Mouse (Mus musculus) forebrain, embryonic 14.5 days (tissue): ENCODE data around the gene Josd2. TPM values are rescaled to one million over a fixed set of nuclear protein-coding genes. Genes with fewer than 3 reads are reported as not detected.

Experiments used
- ATAC-seq: fragments of 200-750 bp; cut with Nextera tagmentation; 2 replicates; pipeline ENCODE4 v1.8.0; 2017; ENCODE audit warnings: mild to moderate bottlenecking, moderate library complexity
- DNase-seq: peaks from one replicate; pipeline ENCODE4 v3.0.0-alpha.2; 2015; ENCODE audit warnings: low spot score
- H3K27ac ChIP-seq: fragments of 300-500 bp; sonication (generic); 2 replicates; pipeline ENCODE4 v1.5.1; 2014; ENCODE audit warnings: low read depth, mild to moderate bottlenecking, control low read depth, low read length, moderate library complexity
- H3K27me3 ChIP-seq: fragments of 300-500 bp; sonication (generic); replicated peaks from 2 replicates; pipeline ENCODE4 v1.6.1; 2014; ENCODE audit warnings: low read length, control low read depth, mixed read lengths; ENCODE audit not compliant: control insufficient read depth, insufficient read depth
- H3K36me3 ChIP-seq: fragments of 300-500 bp; sonication (generic); 2 replicates; pipeline ENCODE4 v1.6.1; 2014; ENCODE audit warnings: low read length, control low read depth; ENCODE audit not compliant: control insufficient read depth, insufficient read depth
- H3K4me1 ChIP-seq: fragments of 300-500 bp; sonication (generic); 2 replicates; pipeline ENCODE4 v1.6.1; 2014; ENCODE audit warnings: antibody characterized with exemption, low read length, control low read depth; ENCODE audit not compliant: control insufficient read depth, insufficient read depth
- H3K4me2 ChIP-seq: fragments of 300-500 bp; sonication (generic); 2 replicates; pipeline ENCODE4 v1.6.1; 2014; ENCODE audit warnings: mild to moderate bottlenecking, control low read depth, low read length
- H3K4me3 ChIP-seq: fragments of 300-500 bp; sonication (generic); 2 replicates; pipeline ENCODE4 v1.5.1; 2014; ENCODE audit warnings: low read depth, low read length, control low read depth
- H3K9ac ChIP-seq: fragments of 300-500 bp; sonication (generic); 2 replicates; pipeline ENCODE4 v1.6.1; 2014; ENCODE audit warnings: mild to moderate bottlenecking, low read length, control low read depth, moderate library complexity
- H3K9me3 ChIP-seq: fragments of 300-500 bp; sonication (generic); replicated peaks from 2 replicates; pipeline ENCODE4 v1.6.1; 2016; ENCODE audit warnings: low read length, control low read depth, mixed read lengths; ENCODE audit not compliant: control insufficient read depth
- WGBS: fragments of 180-500 bp; shearing (Covaris S2); extraction: QIAGEN DNeasy Blood & Tissue Kit; methylation state at CpG from one replicate; pipeline ENCODE4 v1.1.7; 2014; 5-methylcytosine and 5-hydroxymethylcytosine counted together
- polyA plus RNA-seq: library from polyadenylated mRNA; unstranded; fragments of >200 nt; fragmentation: Nextera tagmentation; extraction: Ambion mirVana; gene quantifications from 2 replicates; pipeline ENCODE4 v1.2.1, GENCODE M21; 2014

Josd2 gene
- polyA plus RNA-seq, 1 experiment from 2014 or later: 49.3 TPM

GRCm38 (mm10) chr7:44475046-44475614 is 7.3 kb downstream of the Josd2 start:
- no peaks in the 10 kb centered on the region for H3K36me3 ChIP-seq
- H3K4me2 ChIP-seq: no peak overlapping the region
- 25% methylated on average over 5 of the region's 5 CpGs for WGBS
- H3K9ac ChIP-seq: 0 out of 2 replicates have a peak overlapping the region, but pooled peaks have one; percentile 3
- H3K4me1 ChIP-seq: peaks cover 16% of the 10 kb centered on the region
- H3K4me3 ChIP-seq: no peak overlapping the region
- H3K27me3 ChIP-seq: 0 out of 2 replicates have a peak, but pooled peaks cover 5% of the 10 kb centered on the region
- peak overlapping the region; percentile 44 for H3K27ac ChIP-seq
- DNase-seq: no peak
- peak; percentile 42; the same call in 1 of the 2 replicates for ATAC-seq
- H3K9me3 ChIP-seq: no peaks in the 10 kb centered on the region

- ATAC-seq (no peak), DNase-seq (no peak)
- Histone ChIP-seq H3K4me2 (no peak overlapping the region), H3K4me1 (no peaks in the 10 kb centered on the region), H3K36me3 (peaks cover 3% of the 10 kb centered on the region; the same call in 1 of the 2 replicates), H3K9ac (no peak overlapping the region), H3K4me3 (no peak overlapping the region), H3K9me3 (no peaks in the 10 kb centered on the region), H3K27ac (no peak overlapping the region), H3K27me3 (no peaks in the 10 kb centered on the region; the same call in 1 of the 2 replicates)
- WGBS: 74% methylated on average over 3 of the region's 3 CpGs
Measured at GRCm38 (mm10) chr7:44482836-44483435, 15.2 kb downstream of the Josd2 start.

- Histone ChIP-seq H3K36me3 (peaks cover 13% of the 10 kb centered on the region), H3K27ac (no peak overlapping the region), H3K4me3 (no peak overlapping the region), H3K27me3 (no peaks in the 10 kb centered on the region; the same call in 1 of the 2 replicates), H3K9ac (no peak overlapping the region), H3K4me1 (no peaks in the 10 kb centered on the region), H3K9me3 (no peaks in the 10 kb centered on the region), H3K4me2 (no peak overlapping the region)
- 88% methylated on average over 1 of the region's 1 CpGs for WGBS
- no peak for DNase-seq
- ATAC-seq: no peak
Measured at GRCm38 (mm10) chr7:44484109-44484508, 16.3 kb downstream of the Josd2 start.

- Histone ChIP-seq H3K9me3 (no peaks in the 10 kb centered on the region), H3K4me2 (no peak overlapping the region), H3K4me3 (no peak overlapping the region), H3K9ac (no peak overlapping the region), H3K36me3 (peaks cover 22% of the 10 kb centered on the region), H3K27me3 (no peaks in the 10 kb centered on the region; the same call in 1 of the 2 replicates), H3K4me1 (no peaks in the 10 kb centered on the region), H3K27ac (no peak overlapping the region)
- DNase-seq (peak; percentile 90), ATAC-seq (peak; percentile 83)
- WGBS: 34% methylated on average over 5 of the region's 5 CpGs
Measured at GRCm38 (mm10) chr7:44484841-44485571, 17.2 kb downstream of the Josd2 start.

GRCm38 (mm10) chr7:44485572-44486195 is 17.9 kb downstream of the Josd2 start:
- H3K4me3 ChIP-seq: no peak overlapping the region
- DNase-seq (no peak), ATAC-seq (no peak)
- H3K36me3 ChIP-seq: peaks cover 29% of the 10 kb centered on the region
- no peak overlapping the region for H3K9ac ChIP-seq
- no peaks in the 10 kb centered on the region for H3K9me3 ChIP-seq
- H3K4me1 ChIP-seq: no peaks in the 10 kb centered on the region
- no peaks in the 10 kb centered on the region; the same call in 1 of the 2 replicates for H3K27me3 ChIP-seq
- no peak overlapping the region for H3K4me2 ChIP-seq
- H3K27ac ChIP-seq: no peak overlapping the region
- WGBS: 69% methylated on average over 7 of the region's 7 CpGs

- Histone ChIP-seq H3K9me3 (no peaks in the 10 kb centered on the region), H3K27me3 (no peaks in the 10 kb centered on the region), H3K4me1 (no peaks in the 10 kb centered on the region), H3K4me2 (no peak overlapping the region), H3K9ac (no peak overlapping the region), H3K27ac (0 out of 2 replicates have a peak overlapping the region, but pooled peaks have one; percentile 27), H3K4me3 (no peak overlapping the region), H3K36me3 (peaks cover 43% of the 10 kb centered on the region)
- WGBS: 60% methylated on average over 13 of the region's 13 CpGs
- DNase-seq (no peak), ATAC-seq (no peak)
Measured at GRCm38 (mm10) chr7:44486927-44487575, 19.3 kb downstream of the Josd2 start.

- 88% methylated on average over 7 of the region's 7 CpGs for WGBS
- Histone ChIP-seq H3K27me3 (no peaks in the 10 kb centered on the region), H3K9me3 (no peaks in the 10 kb centered on the region), H3K9ac (no peak overlapping the region), H3K4me1 (no peaks in the 10 kb centered on the region), H3K4me2 (no peak overlapping the region), H3K36me3 (peaks cover 51% of the 10 kb centered on the region), H3K4me3 (no peak overlapping the region), H3K27ac (no peak overlapping the region)
- DNase-seq: no peak
- no peak for ATAC-seq
Measured at GRCm38 (mm10) chr7:44487936-44488335, 20.2 kb downstream of the Josd2 start.

- Histone ChIP-seq H3K27ac (no peak overlapping the region), H3K4me1 (no peaks in the 10 kb centered on the region), H3K36me3 (peaks cover 56% of the 10 kb centered on the region), H3K4me2 (no peak overlapping the region), H3K9me3 (no peaks in the 10 kb centered on the region), H3K4me3 (no peak overlapping the region), H3K9ac (no peak overlapping the region), H3K27me3 (no peaks in the 10 kb centered on the region)
- DNase-seq (no peak), ATAC-seq (no peak)
- 92% methylated on average over 8 of the region's 8 CpGs for WGBS
Measured at GRCm38 (mm10) chr7:44488545-44488944, 20.8 kb downstream of the Josd2 start.
